Mouse (Mus musculus) bone marrow macrophage, adult 2 months (primary cell): Measurements from ENCODE around the gene Bbx.

Experiments used
- CTCF ChIP-seq: IDR thresholded peaks from 2 replicates; pipeline ENCODE4 v1.5.1; 2012; ENCODE audit warnings: low read depth, mild to moderate bottlenecking, low read length, moderate library complexity
- POLR2A ChIP-seq: IDR thresholded peaks from 2 replicates; pipeline ENCODE4 v1.6.1; 2012; ENCODE audit warnings: mild to moderate bottlenecking, low read depth, low read length, borderline replicate concordance

GRCm38 (mm10) chr16:50228833-50229232, 203.4 kb downstream of the Bbx start:
- TF ChIP-seq CTCF (no peak), POLR2A (no peak)
